Comparison of ENCODE assay signal across 20 mouse cellular contexts in the genomic region with DNA sequence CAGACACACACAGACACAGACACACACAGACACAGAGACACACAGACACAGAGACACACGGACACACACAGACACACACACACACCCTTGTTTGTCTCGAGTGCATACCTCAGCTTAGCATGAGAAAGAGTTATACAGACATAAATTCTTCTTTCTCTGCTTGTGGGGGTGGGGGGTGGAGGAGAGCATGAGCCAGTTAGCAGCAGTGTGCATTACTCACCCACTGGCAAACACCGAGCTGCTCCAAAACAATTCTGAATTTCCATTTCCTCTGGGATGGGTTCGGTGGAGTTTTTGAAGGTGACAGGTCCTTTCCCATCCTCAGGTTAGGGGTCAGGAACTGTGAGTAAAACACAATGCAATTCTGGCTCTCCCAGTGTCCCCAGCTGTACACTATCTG. TPM values are rescaled to one million over a fixed set of nuclear protein-coding genes. Genes with fewer than 3 reads are reported as not detected.
"Had no signal": no experiment of that assay in that cellular context is flagged by ENCODE, and none has a peak within 500 bp of the region (broad histone marks: within the 10 kb centered on the region; RNA-seq: fewer than 3 reads in every experiment).

No protein-coding gene starts in this region.

- DNase-seq: kidney, postnatal 25 days; liver, postnatal 0 days; lung, embryonic 14.5 days; retina, postnatal 1 day; right cerebral cortex, postnatal 14 days; right cerebral cortex, postnatal 4 days; thymus, adult 2 months; thymus, postnatal 14 days; thymus, postnatal 4 days had no signal

- H3K4me2 ChIP-seq: liver, embryonic 11.5 days; lung, embryonic 14.5 days; midbrain, embryonic 12.5 days; midbrain, embryonic 15.5 days; neural tube, embryonic 13.5 days had no signal

- ATAC-seq: liver, postnatal 0 days; lung, postnatal 0 days; midbrain, embryonic 15.5 days had no signal

- H3K4me3 ChIP-seq: midbrain, embryonic 12.5 days; midbrain, embryonic 15.5 days; neural tube, embryonic 13.5 days had no signal

- H3K27me3 ChIP-seq: midbrain, embryonic 12.5 days; midbrain, embryonic 15.5 days; neural tube, embryonic 13.5 days had no signal

- H3K36me3 ChIP-seq: midbrain, embryonic 12.5 days; midbrain, embryonic 15.5 days; neural tube, embryonic 13.5 days had no signal

- H3K27ac ChIP-seq: kidney, postnatal 0 days; liver, embryonic 14.5 days; macrophage; midbrain, embryonic 12.5 days; midbrain, embryonic 15.5 days; neural tube, embryonic 13.5 days; stomach, postnatal 0 days had no signal

RNA-seq across cellular contexts. Expression of a gene that starts 40.5 kb away (rescaled TPM):
- total RNA-seq: megakaryocyte, adult 5-6 weeks; neutrophil, adult 5-6 weeks had no signal
